Mouse (Mus musculus) kidney, embryonic 16.5 days (tissue): ENCODE results near the gene Clec4d. TPM values are rescaled to one million over a fixed set of nuclear protein-coding genes. Genes with fewer than 3 reads are reported as not detected.
"Not testable (repeated sequence)": the region's sequence is repeated elsewhere in the genome, so short reads cannot be mapped to it uniquely, and the experiment has no call there.

Source experiments
- ATAC-seq: fragments of 200-750 bp; cut with Nextera tagmentation; 2 replicates; pipeline ENCODE4 v1.8.0; 2017; ENCODE audit warnings: moderate TSS enrichment; ENCODE audit not compliant: low FRiP score, low TSS enrichment
- H3K27ac ChIP-seq: fragments of 300-500 bp; sonication (generic); 2 replicates; pipeline ENCODE4 v1.5.1; 2014; ENCODE audit warnings: low read length
- H3K27me3 ChIP-seq: fragments of 300-500 bp; sonication (generic); 2 replicates; pipeline ENCODE4 v1.6.1; 2014; ENCODE audit warnings: low read length, control low read depth, mixed read lengths; ENCODE audit not compliant: insufficient read depth
- H3K36me3 ChIP-seq: fragments of 300-500 bp; sonication (generic); 2 replicates; pipeline ENCODE4 v1.6.1; 2014; ENCODE audit warnings: low read length, control low read depth, mixed read lengths; ENCODE audit not compliant: insufficient read depth
- H3K4me1 ChIP-seq: fragments of 300-500 bp; sonication (generic); 2 replicates; pipeline ENCODE4 v1.6.1; 2014; ENCODE audit warnings: low read length, control low read depth, mixed read lengths; ENCODE audit not compliant: insufficient read depth
- H3K4me2 ChIP-seq: fragments of 300-500 bp; sonication (generic); replicated peaks from 2 replicates; pipeline ENCODE4 v1.6.1; 2014; ENCODE audit warnings: low read depth, low read length
- H3K4me3 ChIP-seq: fragments of 300-500 bp; sonication (generic); 2 replicates; pipeline ENCODE4 v1.5.1; 2014; ENCODE audit warnings: mild to moderate bottlenecking, low read length
- H3K9ac ChIP-seq: fragments of 300-500 bp; sonication (generic); replicated peaks from 2 replicates; pipeline ENCODE4 v1.6.1; 2014; ENCODE audit warnings: low read length
- H3K9me3 ChIP-seq: fragments of 300-500 bp; sonication (generic); 2 replicates; pipeline ENCODE4 v1.6.1; 2016; ENCODE audit warnings: low read length, control low read depth
- WGBS: fragments of 180-500 bp; shearing (Covaris S2); extraction: QIAGEN DNeasy Blood & Tissue Kit; methylation state at CpG from one replicate; pipeline ENCODE4 v1.1.7; 2014; 5-methylcytosine and 5-hydroxymethylcytosine counted together
- polyA plus RNA-seq: library from polyadenylated mRNA; unstranded; fragments of >200 nt; fragmentation: Nextera tagmentation; extraction: Ambion mirVana; gene quantifications from 2 replicates; pipeline ENCODE4 v1.2.1, GENCODE M21; 2015

Gene Clec4d
- polyA plus RNA-seq, 1 experiment from 2014 or later = not detected

DNA sequence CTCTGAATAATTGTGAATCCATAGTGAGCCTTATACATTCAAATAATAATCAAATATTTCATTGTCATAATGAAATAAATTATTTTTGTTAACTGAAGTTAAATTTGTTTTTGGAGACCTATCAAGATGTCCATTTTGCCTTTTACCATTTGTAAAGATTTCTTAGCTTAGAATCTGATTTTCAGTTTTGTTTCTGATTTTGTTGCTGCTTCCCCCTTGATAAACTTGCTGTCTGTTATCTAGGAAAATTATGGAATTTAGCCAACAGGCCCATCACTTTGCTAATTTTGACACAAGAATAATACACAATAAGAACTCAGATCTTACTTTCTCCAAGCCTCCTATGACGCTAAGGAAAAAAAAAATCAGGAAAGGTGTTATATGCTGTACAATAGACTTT is 1.0 kb upstream of the Clec4d start:
- Histone ChIP-seq H3K36me3 (no peaks in the 10 kb centered on the region), H3K4me1 (no peaks in the 10 kb centered on the region), H3K4me3 (no peak overlapping the region), H3K9ac (no peak overlapping the region), H3K9me3 (no peaks in the 10 kb centered on the region), H3K27me3 (no peaks in the 10 kb centered on the region), H3K4me2 (no peak overlapping the region), H3K27ac (no peak overlapping the region)
- 84% methylated on average over 1 of the region's 1 CpGs for WGBS
- ATAC-seq = no peak

DNA sequence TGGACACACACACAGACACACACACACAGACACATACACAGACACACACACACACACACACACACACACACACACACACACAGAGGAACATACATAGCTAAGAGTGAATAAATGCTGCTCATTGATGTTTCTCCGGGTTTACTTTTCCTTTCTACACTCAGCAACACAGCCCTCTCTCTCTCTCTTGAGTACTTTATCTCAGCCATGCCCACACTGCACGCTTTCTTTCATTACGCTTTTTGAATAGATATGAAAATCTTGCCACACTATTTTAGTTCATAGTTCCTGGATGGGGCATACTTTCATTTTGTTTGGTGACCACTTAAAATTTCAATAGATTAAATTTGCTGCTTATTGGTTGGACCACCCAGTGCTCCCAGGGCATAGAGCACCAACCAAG is 2.3 kb downstream of the Clec4d start:
- H3K9me3 ChIP-seq = no peaks in the 10 kb centered on the region
- no peak overlapping the region for H3K4me2 ChIP-seq
- 89% methylated on average over 3 of the region's 3 CpGs for WGBS
- H3K4me3 ChIP-seq = no peak overlapping the region
- H3K27me3 ChIP-seq = no peaks in the 10 kb centered on the region
- no peak for ATAC-seq
- no peak overlapping the region for H3K27ac ChIP-seq
- H3K9ac ChIP-seq = no peak overlapping the region
- H3K36me3 ChIP-seq = no peaks in the 10 kb centered on the region
- H3K4me1 ChIP-seq = no peaks in the 10 kb centered on the region

DNA sequence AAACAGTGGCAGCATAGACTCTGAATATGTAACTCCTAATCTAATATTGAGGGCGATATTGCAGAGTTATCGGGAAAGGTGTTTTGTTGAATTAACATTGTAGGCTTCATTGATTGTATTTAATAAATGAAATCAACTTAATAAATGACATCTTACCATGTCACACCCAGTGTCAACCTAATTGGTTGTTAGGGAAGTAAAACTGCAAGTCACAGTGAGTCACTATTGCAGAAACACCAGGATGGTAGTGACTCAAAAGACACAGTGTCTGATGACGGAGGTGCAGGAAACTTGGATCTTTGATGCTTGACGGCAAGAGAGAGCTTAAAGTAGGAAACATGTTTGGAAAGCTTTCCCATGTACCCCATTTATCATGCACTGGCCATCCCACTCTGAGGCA is 3.9 kb downstream of the Clec4d start:
- no peak for ATAC-seq
- no peaks in the 10 kb centered on the region for H3K27me3 ChIP-seq
- H3K4me1 ChIP-seq = no peaks in the 10 kb centered on the region
- no peak overlapping the region for H3K27ac ChIP-seq
- no peaks in the 10 kb centered on the region for H3K9me3 ChIP-seq
- no peak overlapping the region for H3K4me3 ChIP-seq
- WGBS = 90% methylated on average over 4 of the region's 4 CpGs
- H3K36me3 ChIP-seq = no peaks in the 10 kb centered on the region
- H3K4me2 ChIP-seq = no peak overlapping the region
- H3K9ac ChIP-seq = no peak overlapping the region

DNA sequence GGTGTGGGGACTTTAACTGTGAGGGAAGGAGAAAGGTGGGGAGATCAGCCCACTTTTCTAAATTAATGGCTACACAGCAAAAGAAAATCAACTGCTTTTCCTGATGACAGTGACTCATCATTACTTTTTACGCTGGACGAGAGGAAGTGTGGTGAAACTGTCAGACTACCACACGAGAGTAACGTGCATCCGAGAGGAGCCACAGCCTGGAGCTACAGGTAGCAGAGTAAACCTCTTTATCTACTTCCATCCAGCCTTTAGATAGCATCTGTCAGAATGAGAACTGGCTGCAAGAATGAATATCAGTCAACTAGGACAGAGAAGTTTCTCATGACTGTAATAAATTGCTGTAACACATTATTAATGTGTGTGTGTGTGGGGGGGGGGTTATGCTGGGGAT is 5.0 kb downstream of the Clec4d start:
- 70% methylated on average over 5 of the region's 5 CpGs for WGBS
- ATAC-seq = no peak

DNA sequence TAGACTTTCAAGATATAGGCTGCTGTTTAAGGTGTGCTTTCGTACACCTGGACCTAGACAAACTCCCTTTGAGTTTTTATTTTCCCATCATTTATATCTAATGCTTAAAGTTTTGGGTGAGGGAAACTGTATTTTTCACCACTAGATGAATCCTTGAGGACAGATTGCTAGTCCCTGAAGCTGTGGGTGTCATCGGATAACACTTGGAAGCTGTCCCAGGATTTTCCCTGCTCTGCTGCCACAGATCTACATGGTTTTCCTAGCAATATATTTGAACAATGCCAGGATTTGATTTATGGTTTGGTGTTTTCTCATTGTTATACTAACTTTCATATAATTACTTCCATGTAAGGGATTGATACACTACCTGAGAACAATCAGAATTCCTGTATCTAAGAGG is 17.5 kb downstream of the Clec4d start:
- no peaks in the 10 kb centered on the region for H3K36me3 ChIP-seq
- no peak overlapping the region for H3K4me3 ChIP-seq
- no peak overlapping the region for H3K9ac ChIP-seq
- H3K27ac ChIP-seq = no peak overlapping the region
- no peaks in the 10 kb centered on the region for H3K9me3 ChIP-seq
- no peak for ATAC-seq
- no peaks in the 10 kb centered on the region for H3K27me3 ChIP-seq
- H3K4me1 ChIP-seq = no peaks in the 10 kb centered on the region
- H3K4me2 ChIP-seq = no peak overlapping the region
- 93% methylated on average over 2 of the region's 2 CpGs for WGBS

More for the DNA sequence above, 5.0 kb downstream of the Clec4d start:
- H3K4me1 ChIP-seq = no peaks in the 10 kb centered on the region
- no peak overlapping the region for H3K4me3 ChIP-seq
- no peak overlapping the region for H3K27ac ChIP-seq
- no peak overlapping the region for H3K9ac ChIP-seq
- no peaks in the 10 kb centered on the region for H3K9me3 ChIP-seq
- no peak overlapping the region for H3K4me2 ChIP-seq
- H3K36me3 ChIP-seq = no peaks in the 10 kb centered on the region
- H3K27me3 ChIP-seq = no peaks in the 10 kb centered on the region

DNA sequence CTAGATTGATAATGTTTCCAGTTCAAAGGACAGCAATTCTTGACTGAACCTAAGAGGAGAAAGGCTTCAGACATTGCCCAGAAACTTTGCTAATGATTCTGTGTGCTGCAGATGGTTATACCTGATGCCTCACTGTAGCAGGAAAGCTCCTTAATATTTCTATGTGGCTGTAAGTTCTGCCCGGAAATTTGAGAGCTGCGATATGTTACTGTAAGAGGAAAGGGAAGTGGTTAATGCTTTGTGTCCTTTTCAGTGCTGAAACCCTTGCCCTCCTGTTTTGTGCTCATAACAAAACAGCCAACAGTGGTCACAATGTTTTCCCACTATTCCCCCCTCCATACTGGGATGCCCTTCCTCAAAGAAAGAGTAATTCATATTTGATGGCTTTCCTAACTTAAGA is 24.4 kb downstream of the Clec4d start:
- H3K36me3 ChIP-seq = no peaks in the 10 kb centered on the region
- WGBS = 80% methylated on average over 2 of the region's 2 CpGs
- ATAC-seq = no peak

DNA sequence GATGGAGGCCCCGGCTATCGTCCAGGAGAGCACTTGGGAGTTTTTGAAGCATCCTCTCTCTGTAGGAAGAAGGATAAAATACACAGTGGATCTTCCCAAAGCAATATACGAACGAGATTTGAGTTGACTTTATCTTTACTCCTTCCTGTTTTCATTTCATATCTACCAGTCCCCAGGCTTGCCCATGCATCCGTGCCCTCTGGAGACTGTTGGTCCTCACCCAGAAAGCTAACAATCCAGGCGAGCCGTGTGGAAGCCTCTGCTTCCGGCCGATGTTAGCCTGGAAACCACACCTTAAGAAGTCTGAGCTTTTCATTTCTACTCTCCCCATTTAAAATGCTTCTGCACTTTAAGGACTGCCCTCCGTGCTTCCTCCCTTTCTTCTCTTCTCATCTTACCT is 27.0 kb downstream of the Clec4d start:
- ATAC-seq = no peak
- no peak overlapping the region for H3K4me3 ChIP-seq
- no peaks in the 10 kb centered on the region for H3K36me3 ChIP-seq
- WGBS = 83% methylated on average over 10 of the region's 10 CpGs
- no peaks in the 10 kb centered on the region for H3K4me1 ChIP-seq
- H3K4me2 ChIP-seq = no peak overlapping the region
- H3K27ac ChIP-seq = no peak overlapping the region
- H3K9me3 ChIP-seq = no peaks in the 10 kb centered on the region
- H3K9ac ChIP-seq = no peak overlapping the region
- H3K27me3 ChIP-seq = no peaks in the 10 kb centered on the region

More for the DNA sequence above, 24.4 kb downstream of the Clec4d start:
- Histone ChIP-seq H3K4me2 (no peak overlapping the region), H3K9ac (no peak overlapping the region), H3K4me1 (no peaks in the 10 kb centered on the region), H3K27me3 (no peaks in the 10 kb centered on the region), H3K27ac (no peak overlapping the region), H3K9me3 (no peaks in the 10 kb centered on the region), H3K4me3 (no peak overlapping the region)

DNA sequence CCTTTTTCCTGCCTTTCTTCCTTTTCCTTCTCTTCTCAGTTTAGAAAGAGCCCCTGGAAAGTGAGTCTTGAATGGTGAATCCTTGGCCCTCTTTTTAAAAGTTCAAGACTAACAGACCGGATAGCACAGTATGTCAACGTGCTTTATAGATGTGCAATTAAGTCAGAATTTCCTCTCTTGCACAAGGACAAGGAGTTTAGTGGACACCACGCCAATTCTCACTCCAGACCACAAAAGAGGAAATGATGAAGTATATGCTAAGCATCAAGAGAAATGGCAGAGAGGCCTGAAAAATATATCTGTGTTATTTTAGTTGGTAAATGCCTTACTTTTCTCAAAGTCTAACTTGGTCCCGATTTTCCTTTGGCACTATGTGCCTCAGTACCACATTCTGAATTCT is 27.8 kb downstream of the Clec4d start, which contains the start of gene Clec4e:
Gene Clec4e, minus strand, starts transcription at position 118 of the 400 bp plus-strand sequence.
- Histone ChIP-seq H3K9me3 (no peaks in the 10 kb centered on the region), H3K36me3 (no peaks in the 10 kb centered on the region), H3K4me1 (no peaks in the 10 kb centered on the region), H3K4me2 (no peak within 1 kb of the TSS), H3K27ac (no peak within 1 kb of the TSS), H3K27me3 (no peaks in the 10 kb centered on the region), H3K4me3 (no peak within 1 kb of the TSS), H3K9ac (no peak within 1 kb of the TSS)
- WGBS = 73% methylated on average over 4 of the region's 4 CpGs
- ATAC-seq = no peak

DNA sequence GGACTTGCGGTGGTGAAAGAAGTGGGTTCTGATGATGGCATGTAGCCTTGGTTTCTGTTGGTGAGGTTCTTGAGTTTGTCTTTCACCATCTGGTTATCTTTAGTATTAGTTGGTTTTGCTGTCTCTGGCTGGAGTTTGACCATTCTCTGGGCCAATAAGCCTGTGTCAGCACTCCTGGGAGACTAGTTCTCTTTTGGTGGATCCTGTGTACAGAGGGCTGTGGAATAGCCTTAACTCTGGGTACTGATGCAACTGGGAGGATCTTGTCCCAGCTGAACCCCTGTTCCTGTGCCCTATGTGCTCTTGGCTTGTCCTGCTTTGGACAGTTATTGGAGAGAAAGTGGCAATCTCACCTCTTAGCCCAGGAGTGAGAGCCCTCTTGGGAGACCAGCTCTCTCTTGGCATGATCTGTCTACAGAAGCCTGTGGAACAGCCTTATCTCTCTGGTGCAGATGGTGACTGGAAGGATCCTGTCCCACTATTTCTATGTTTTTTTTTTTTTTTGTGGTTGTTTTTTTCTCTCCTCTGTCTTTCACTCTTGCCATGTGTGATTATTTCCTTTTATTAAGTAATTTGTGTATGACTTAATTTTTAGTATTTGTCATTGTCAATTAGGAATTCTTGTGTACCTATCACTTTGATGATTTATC is 31.0 kb downstream of the Clec4d start:
- Histone ChIP-seq H3K4me3 (no peak overlapping the region), H3K4me2 (no peak overlapping the region), H3K4me1 (no peaks in the 10 kb centered on the region), H3K9me3 (no peaks in the 10 kb centered on the region), H3K9ac (no peak overlapping the region), H3K36me3 (no peaks in the 10 kb centered on the region), H3K27me3 (no peaks in the 10 kb centered on the region), H3K27ac (no peak overlapping the region)
- WGBS = 100% methylated on average over 1 of the region's 1 CpGs
- ATAC-seq = no peak

DNA sequence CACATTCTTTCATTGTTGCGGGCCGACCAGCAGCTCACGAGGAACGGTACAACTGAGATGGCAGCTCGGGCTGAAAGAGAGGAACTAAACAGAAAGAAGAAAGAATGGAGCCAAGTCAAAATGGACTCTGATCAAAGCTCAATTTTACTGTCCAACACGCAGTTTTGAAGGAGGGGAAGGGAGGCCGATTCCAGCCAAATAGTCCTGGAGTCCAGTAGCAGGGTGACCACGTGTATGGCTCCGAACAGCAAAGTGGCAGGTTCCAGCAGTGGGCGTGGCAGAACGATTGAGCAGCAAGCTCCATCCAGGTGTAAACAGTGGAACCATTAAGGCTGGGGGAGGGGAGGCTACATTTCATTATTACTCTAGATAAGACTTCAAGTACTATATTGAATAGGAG is 31.6 kb downstream of the Clec4d start:
- H3K4me3 ChIP-seq, H3K4me2 ChIP-seq, H3K27me3 ChIP-seq, H3K36me3 ChIP-seq, H3K27ac ChIP-seq, ATAC-seq, H3K4me1 ChIP-seq, H3K9ac ChIP-seq, H3K9me3 ChIP-seq: not testable (repeated sequence)
- WGBS = 90% methylated on average over 11 of the region's 11 CpGs
